Mouse (Mus musculus) T-helper 2 cell (primary cell): Measurements from ENCODE around the gene Gm21093.
"Not testable (repeated sequence)": the region's sequence is repeated elsewhere in the genome, so short reads cannot be mapped to it uniquely, and the experiment has no call there.

Experiments
- in situ Hi-C: fragments of 300-600 bp; cut with MboI, MseI; formaldehyde crosslinking; loops from one replicate; pipeline ENCODE4 v1.15.1; 2025; ENCODE audit warnings: high pct_unique_total_duplicates

The Gm21093 gene

DNA sequence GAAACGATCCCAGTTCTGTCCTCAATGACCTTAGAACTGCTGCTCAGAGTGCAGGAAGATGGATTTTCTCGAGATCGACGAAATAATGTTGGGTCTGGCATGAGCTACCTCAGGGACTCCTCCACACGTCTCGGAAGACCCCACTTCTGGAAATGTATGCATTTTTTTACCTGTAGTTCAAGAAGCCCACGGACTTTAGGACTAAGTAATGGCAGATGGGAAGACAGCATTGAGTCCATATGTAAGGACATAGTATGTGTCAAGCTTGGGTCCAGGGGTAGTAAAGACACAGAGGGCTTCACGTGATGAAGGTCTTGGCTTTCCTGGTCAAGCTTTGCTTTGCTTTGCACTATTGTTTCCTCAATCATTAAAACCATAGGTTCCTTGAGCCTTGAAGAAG, at the start of gene Gm21093:
Gene Gm21093, minus strand, starts transcription at position 101 of the 400 bp plus-strand sequence.
- in situ Hi-C loops: not testable (repeated sequence)
